Mouse (Mus musculus) kidney, postnatal 0 days (tissue): Measurements from ENCODE around the gene Mapk10. TPM values are rescaled to one million over a fixed set of nuclear protein-coding genes. Genes with fewer than 3 reads are reported as not detected.

Experiments used
- ATAC-seq: fragments of 200-750 bp; cut with Nextera tagmentation; replicated peaks from 2 replicates; pipeline ENCODE4 v1.8.0; 2017; ENCODE audit warnings: low read depth, moderate number of reproducible peaks, moderate TSS enrichment, moderate library complexity; ENCODE audit not compliant: low FRiP score
- DNase-seq: peaks from one replicate; pipeline ENCODE4 v3.0.0-alpha.2; 2016; ENCODE audit warnings: low spot score
- H3K27ac ChIP-seq: fragments of 300-500 bp; sonication (generic); 2 replicates; pipeline ENCODE4 v1.5.1; 2014; ENCODE audit warnings: mild to moderate bottlenecking
- H3K27me3 ChIP-seq: fragments of 300-500 bp; sonication (generic); 2 replicates; pipeline ENCODE4 v1.6.1; 2014; ENCODE audit warnings: low read length, mixed read lengths; ENCODE audit not compliant: insufficient read depth
- H3K36me3 ChIP-seq: fragments of 300-500 bp; sonication (generic); 2 replicates; pipeline ENCODE4 v1.6.1; 2014; ENCODE audit warnings: low read length, mixed read lengths; ENCODE audit not compliant: insufficient read depth
- H3K4me1 ChIP-seq: fragments of 300-500 bp; sonication (generic); replicated peaks from 2 replicates; pipeline ENCODE4 v1.6.1; 2014; ENCODE audit warnings: antibody characterized with exemption, low read length, mixed read lengths; ENCODE audit not compliant: insufficient read depth
- H3K4me2 ChIP-seq: fragments of 300-500 bp; sonication (generic); 2 replicates; pipeline ENCODE4 v1.6.1; 2014; ENCODE audit warnings: mild to moderate bottlenecking, low read length, moderate library complexity, mixed read lengths
- H3K4me3 ChIP-seq: fragments of 300-500 bp; sonication (generic); replicated peaks from 2 replicates; pipeline ENCODE4 v1.5.1; 2014; ENCODE audit warnings: low read depth, low read length
- H3K9ac ChIP-seq: fragments of 300-500 bp; sonication (generic); 2 replicates; pipeline ENCODE4 v1.6.1; 2014; ENCODE audit warnings: low read depth, low read length
- H3K9me3 ChIP-seq: fragments of 300-500 bp; sonication (generic); replicated peaks from 2 replicates; pipeline ENCODE4 v1.6.1; 2016; ENCODE audit warnings: low read length, inconsistent platforms, mixed read lengths
- CTCF ChIP-seq: IDR thresholded peaks from 2 replicates; pipeline ENCODE4 v1.5.1; 2016; ENCODE audit warnings: antibody characterized with exemption, low read depth, mild to moderate bottlenecking, moderate library complexity
- WGBS: fragments of 180-500 bp; shearing (Covaris S2); extraction: QIAGEN DNeasy Blood & Tissue Kit; methylation state at CpG from one replicate; pipeline ENCODE4 v1.1.7; 2014; 5-methylcytosine and 5-hydroxymethylcytosine counted together
- polyA plus RNA-seq: library from polyadenylated mRNA; unstranded; fragments of >200 nt; fragmentation: Nextera tagmentation; extraction: Ambion mirVana; gene quantifications from 2 replicates; pipeline ENCODE4 v1.2.1, GENCODE M21; 2015

Mapk10 gene
- polyA plus RNA-seq, 1 experiment from 2014 or later, result 0.41 TPM

- Histone ChIP-seq H3K36me3 (no peaks in the 10 kb centered on the region), H3K9ac (no peak overlapping the region), H3K4me2 (peak overlapping the region; percentile 49), H3K4me1 (no peaks in the 10 kb centered on the region), H3K27ac (no peak overlapping the region), H3K27me3 (no peaks in the 10 kb centered on the region), H3K4me3 (no peak overlapping the region), H3K9me3 (no peaks in the 10 kb centered on the region)
- 41% methylated on average over 6 of the region's 6 CpGs for WGBS
- ATAC-seq, result no peak
- DNase-seq, result no peak
- no peak for TF ChIP-seq CTCF
Measured at GRCm38 (mm10) chr5:103210644-103211043, 490 bp downstream of the Mapk10 start.

- H3K9me3 ChIP-seq, result no peaks in the 10 kb centered on the region
- no peaks in the 10 kb centered on the region for H3K36me3 ChIP-seq
- DNase-seq, result no peak
- no peak for ATAC-seq
- no peaks in the 10 kb centered on the region for H3K4me1 ChIP-seq
- no peak overlapping the region for H3K4me2 ChIP-seq
- H3K9ac ChIP-seq, result no peak overlapping the region
- 62% methylated on average over 3 of the region's 3 CpGs for WGBS
- no peak overlapping the region for H3K27ac ChIP-seq
- no peak overlapping the region for H3K4me3 ChIP-seq
- no peaks in the 10 kb centered on the region for H3K27me3 ChIP-seq
- TF ChIP-seq CTCF, result no peak
Measured at GRCm38 (mm10) chr5:103210018-103210417, 1.1 kb downstream of the Mapk10 start.

DNA sequence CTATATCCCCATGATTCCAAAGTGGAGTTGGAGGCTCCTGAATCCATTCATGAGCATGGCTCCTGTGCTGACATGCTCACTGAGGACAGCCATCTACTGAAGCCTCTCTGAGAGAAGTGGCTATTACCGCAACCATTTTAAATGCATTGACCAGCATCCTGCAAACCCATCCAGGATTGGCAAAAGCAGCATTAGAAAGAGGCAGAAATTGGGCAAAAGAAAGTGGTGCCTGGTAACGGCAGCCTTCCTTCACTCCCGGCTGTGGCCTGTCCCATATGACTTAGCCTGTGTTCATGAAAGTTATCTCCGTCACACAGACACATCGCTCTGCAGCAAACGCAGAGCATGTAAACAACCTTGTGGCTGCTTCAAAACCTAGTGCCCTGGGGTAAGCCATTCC, 1.6 kb downstream of the Mapk10 start:
- WGBS, result 80% methylated on average over 6 of the region's 6 CpGs
- Histone ChIP-seq H3K27ac (no peak overlapping the region), H3K4me3 (no peak overlapping the region), H3K27me3 (no peaks in the 10 kb centered on the region), H3K9ac (no peak overlapping the region), H3K4me1 (no peaks in the 10 kb centered on the region), H3K9me3 (no peaks in the 10 kb centered on the region), H3K36me3 (no peaks in the 10 kb centered on the region), H3K4me2 (no peak overlapping the region)
- ATAC-seq (no peak), DNase-seq (no peak)
- TF ChIP-seq CTCF, result no peak

DNA sequence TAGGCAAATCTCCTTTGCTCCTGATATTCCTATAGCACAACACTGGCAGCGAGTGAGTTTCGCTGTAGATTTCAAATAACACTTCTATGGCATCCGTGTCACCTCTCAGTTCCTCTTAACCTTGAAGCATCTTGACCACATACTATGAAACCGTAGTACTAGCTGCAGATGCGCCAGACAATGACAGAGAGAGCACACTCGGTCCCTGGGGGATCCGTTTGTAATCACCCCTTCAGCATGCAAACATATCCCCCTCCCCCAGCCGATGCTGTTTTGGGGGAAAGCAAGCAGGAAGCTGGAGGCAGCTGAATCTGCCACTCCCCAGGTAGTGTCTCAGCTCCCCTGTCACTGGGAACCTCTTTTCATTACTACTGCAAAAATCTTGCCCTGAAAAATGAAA, 2.3 kb downstream of the Mapk10 start:
- Histone ChIP-seq H3K9ac (no peak overlapping the region), H3K9me3 (no peaks in the 10 kb centered on the region), H3K27ac (no peak overlapping the region), H3K36me3 (no peaks in the 10 kb centered on the region), H3K4me2 (no peak overlapping the region), H3K27me3 (no peaks in the 10 kb centered on the region), H3K4me1 (no peaks in the 10 kb centered on the region), H3K4me3 (no peak overlapping the region)
- no peak for ATAC-seq
- WGBS, result 70% methylated on average over 8 of the region's 8 CpGs
- no peak for DNase-seq
- no peak for TF ChIP-seq CTCF

- Histone ChIP-seq H3K27ac (no peak overlapping the region), H3K4me2 (no peak overlapping the region), H3K4me1 (no peaks in the 10 kb centered on the region), H3K36me3 (no peaks in the 10 kb centered on the region), H3K9ac (no peak overlapping the region), H3K4me3 (no peak overlapping the region), H3K27me3 (no peaks in the 10 kb centered on the region), H3K9me3 (no peaks in the 10 kb centered on the region)
- DNase-seq (no peak), ATAC-seq (no peak)
- TF ChIP-seq CTCF, result no peak
- WGBS, result 72% methylated on average over 10 of the region's 10 CpGs
Measured at GRCm38 (mm10) chr5:103208021-103208511, 3.1 kb downstream of the Mapk10 start.

- Histone ChIP-seq H3K4me3 (no peak overlapping the region), H3K9ac (no peak overlapping the region), H3K4me2 (no peak overlapping the region), H3K36me3 (no peaks in the 10 kb centered on the region), H3K27ac (no peak overlapping the region), H3K27me3 (no peaks in the 10 kb centered on the region), H3K9me3 (no peaks in the 10 kb centered on the region), H3K4me1 (no peaks in the 10 kb centered on the region)
- TF ChIP-seq CTCF, result no peak
- 75% methylated on average over 2 of the region's 2 CpGs for WGBS
- ATAC-seq, result no peak
- DNase-seq, result no peak
Measured at GRCm38 (mm10) chr5:103197796-103198325, 13.3 kb downstream of the Mapk10 start.

DNA sequence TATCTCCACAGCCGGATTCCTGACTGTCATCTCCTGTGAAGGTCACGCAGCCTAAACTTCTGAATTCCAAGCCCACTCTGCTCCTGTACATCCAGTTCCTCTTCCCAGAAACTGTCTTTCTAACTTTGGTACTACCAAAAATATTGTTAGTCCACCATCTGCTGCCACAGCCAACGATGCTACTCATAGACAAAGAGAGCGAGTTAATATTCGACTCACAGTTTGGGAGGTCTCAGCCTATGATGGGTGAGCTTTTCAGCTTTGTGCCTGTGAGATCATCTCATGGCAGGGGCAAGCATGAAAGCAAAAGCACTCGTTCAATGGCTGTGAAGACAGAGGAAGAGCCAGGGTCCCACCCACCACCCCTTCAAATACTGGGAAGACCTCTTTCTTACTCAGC, 16.6 kb downstream of the Mapk10 start:
- H3K27me3 ChIP-seq, result no peaks in the 10 kb centered on the region
- no peaks in the 10 kb centered on the region for H3K4me1 ChIP-seq
- H3K4me3 ChIP-seq, result no peak overlapping the region
- 75% methylated on average over 6 of the region's 6 CpGs for WGBS
- no peak for TF ChIP-seq CTCF
- no peak overlapping the region for H3K4me2 ChIP-seq
- DNase-seq, result no peak
- no peaks in the 10 kb centered on the region for H3K36me3 ChIP-seq
- H3K27ac ChIP-seq, result no peak overlapping the region
- H3K9ac ChIP-seq, result no peak overlapping the region
- no peaks in the 10 kb centered on the region for H3K9me3 ChIP-seq
- no peak for ATAC-seq
